In genomic region chr5:131526666-131527065, GRCm38 (mm10) we compare ENCODE assay signal across 18 mouse cellular contexts.
DNase-seq lines count a peak whose midpoint lies in the region; ATAC-seq lines count a peak whose summit lies in the region.
"Had no signal": no experiment of that assay in that cellular context is flagged by ENCODE, and none has a peak within 500 bp of the region (broad histone marks: within the 10 kb centered on the region; RNA-seq: fewer than 3 reads in every experiment).

No protein-coding gene starts in this region.

- H3K27me3 ChIP-seq in hindbrain, embryonic 11.5 days (ENCODE audit: control insufficient read depth, insufficient read depth, low read length) = no peaks in the 10 kb centered on the region
- H3K27me3 ChIP-seq in hindbrain, embryonic 16.5 days (replicated peaks; ENCODE audit: control insufficient read depth, insufficient read depth, low read length) = no peaks in the 10 kb centered on the region
- H3K27me3 ChIP-seq in forebrain, embryonic 14.5 days (replicated peaks; ENCODE audit: control insufficient read depth, insufficient read depth, low read length) = no peaks in the 10 kb centered on the region
- H3K27me3 ChIP-seq: liver, embryonic 13.5 days had no signal

- H3K9ac ChIP-seq in hindbrain, embryonic 11.5 days (ENCODE audit: low read depth, low read length) = no peak overlapping the region
- no peak overlapping the region for H3K9ac ChIP-seq in hindbrain, embryonic 16.5 days (ENCODE audit: low read depth, low read length)
- no peak overlapping the region for H3K9ac ChIP-seq in forebrain, embryonic 14.5 days (ENCODE audit: low read length)
- H3K9ac ChIP-seq: liver, embryonic 13.5 days had no signal

- WGBS in hindbrain, embryonic 11.5 days = 18% methylated on average over 3 of the region's 3 CpGs
- 23% methylated on average over 3 of the region's 3 CpGs for WGBS in hindbrain, embryonic 16.5 days
- WGBS in forebrain, embryonic 14.5 days = 7% methylated on average over 3 of the region's 3 CpGs

- H3K4me3 ChIP-seq in hindbrain, embryonic 11.5 days (ENCODE audit: low read depth, low read length) = no peak overlapping the region
- no peak overlapping the region for H3K4me3 ChIP-seq in hindbrain, embryonic 16.5 days (ENCODE audit: low read length)
- H3K4me3 ChIP-seq in forebrain, embryonic 14.5 days (ENCODE audit: low read depth, low read length) = no peak overlapping the region
- H3K4me3 ChIP-seq: liver, embryonic 13.5 days; midbrain, embryonic 10.5 days had no signal

- DNase-seq in hindbrain, embryonic 11.5 days (ENCODE audit: low spot score) = peak; percentile 50
- DNase-seq in embryo, embryonic 10.5 days (ENCODE audit: low spot score) = peak; percentile 81
- peak; percentile 73 for DNase-seq in forebrain, embryonic 14.5 days (ENCODE audit: low spot score)
- peak; percentile 77 for DNase-seq in mesoderm, embryonic 11.5 days (ENCODE audit: low read depth, low spot score)
- DNase-seq in kidney, postnatal 14 days = no peak
- DNase-seq in testis, postnatal 10 days (ENCODE audit: low spot score) = no peak
- DNase-seq in heart, adult 11 months = no peak
- DNase-seq: B cell, adult 2 months; cerebellum, postnatal 14 days; gastrocnemius, postnatal 36 days; kidney, postnatal 25 days; liver, embryonic 13.5 days; lung, postnatal 10 days; right cerebral cortex, postnatal 25 days; thymus, adult 2 months had no signal

- ATAC-seq in hindbrain, embryonic 11.5 days (ENCODE audit: low FRiP score) = no peak
- no peak for ATAC-seq in hindbrain, embryonic 16.5 days
- no peak; the same call in 1 of the 2 replicates for ATAC-seq in forebrain, embryonic 14.5 days
- ATAC-seq: inflammation-experienced regulatory T-cells, adult 6 months had no signal

- H3K9me3 ChIP-seq in hindbrain, embryonic 11.5 days (ENCODE audit: control insufficient read depth, low read length) = no peaks in the 10 kb centered on the region
- H3K9me3 ChIP-seq in hindbrain, embryonic 16.5 days (ENCODE audit: control insufficient read depth, low read length) = no peaks in the 10 kb centered on the region
- H3K9me3 ChIP-seq in forebrain, embryonic 14.5 days (replicated peaks; ENCODE audit: control insufficient read depth, low read length) = no peaks in the 10 kb centered on the region
- H3K9me3 ChIP-seq: liver, embryonic 13.5 days; midbrain, embryonic 10.5 days had no signal

- no peak overlapping the region for H3K4me2 ChIP-seq in hindbrain, embryonic 11.5 days (replicated peaks; ENCODE audit: low read depth, low read length)
- H3K4me2 ChIP-seq in hindbrain, embryonic 16.5 days (ENCODE audit: low read length) = no peak overlapping the region
- 0 out of 2 replicates have a peak overlapping the region, but pooled peaks have one; percentile 12 for H3K4me2 ChIP-seq in forebrain, embryonic 14.5 days (ENCODE audit: low read length)
- H3K4me2 ChIP-seq: liver, embryonic 13.5 days had no signal

- H3K36me3 ChIP-seq in hindbrain, embryonic 11.5 days (ENCODE audit: control insufficient read depth, insufficient read depth, low read length) = no peaks in the 10 kb centered on the region
- no peaks in the 10 kb centered on the region for H3K36me3 ChIP-seq in hindbrain, embryonic 16.5 days (ENCODE audit: control insufficient read depth, insufficient read depth, low read length)
- H3K36me3 ChIP-seq in forebrain, embryonic 14.5 days (ENCODE audit: control insufficient read depth, insufficient read depth, low read length) = no peaks in the 10 kb centered on the region
- H3K36me3 ChIP-seq: liver, embryonic 13.5 days had no signal

- H3K4me1 ChIP-seq in hindbrain, embryonic 11.5 days (replicated peaks; ENCODE audit: control insufficient read depth, insufficient read depth, low read length) = peaks cover 8% of the 10 kb centered on the region
- peaks cover 27% of the 10 kb centered on the region for H3K4me1 ChIP-seq in hindbrain, embryonic 16.5 days (ENCODE audit: control insufficient read depth, insufficient read depth, low read depth, low read length)
- H3K4me1 ChIP-seq in forebrain, embryonic 14.5 days (ENCODE audit: control insufficient read depth, insufficient read depth, low read length) = peaks cover 74% of the 10 kb centered on the region
- H3K4me1 ChIP-seq: liver, embryonic 13.5 days had no signal

- no peak overlapping the region for H3K27ac ChIP-seq in hindbrain, embryonic 11.5 days (ENCODE audit: low read depth, low read length)
- no peak overlapping the region for H3K27ac ChIP-seq in hindbrain, embryonic 16.5 days (ENCODE audit: low read depth, low read length)
- no peak overlapping the region for H3K27ac ChIP-seq in forebrain, embryonic 14.5 days (ENCODE audit: low read depth, low read length)
- H3K27ac ChIP-seq: liver, embryonic 13.5 days; midbrain, embryonic 10.5 days had no signal

Comparison
In these comparisons a context has a peak if more than half of its experiments do, and no peak if none do; other contexts are left out.
1. DNase-seq: peak in hindbrain, embryonic 11.5 days (single experiment), embryo, embryonic 10.5 days (single experiment), forebrain, embryonic 14.5 days (single experiment) and mesoderm, embryonic 11.5 days (single experiment); none in kidney, postnatal 14 days (single experiment), testis, postnatal 10 days (single experiment) and heart, adult 11 months (single experiment).